Mouse (Mus musculus): ENCODE measurements around the gene Fbxw10.

The Fbxw10 gene

GRCm38 (mm10) chr11:62831906-62832305 lies 15.0 kb upstream of the Fbxw10 start:
- intact Hi-C loops (cut with DNase I), result no loop called here

- intact Hi-C loops (cut with DNase I), result no loop called here
Observed at GRCm38 (mm10) chr11:62844562-62844961, 2.3 kb upstream of the Fbxw10 start.

- intact Hi-C loops (cut with DNase I), result no loop called here
Observed at GRCm38 (mm10) chr11:62845730-62846129, 1.1 kb upstream of the Fbxw10 start.

GRCm38 (mm10) chr11:62847655-62848191 lies 854 bp downstream of the Fbxw10 start:
- intact Hi-C loops (cut with DNase I), result no loop called here

GRCm38 (mm10) chr11:62848301-62848700 lies 1.4 kb downstream of the Fbxw10 start:
- intact Hi-C loops (cut with DNase I), result no loop called here

- intact Hi-C loops (cut with DNase I), result loop anchor here (1.0 kb wide), 1 partner anchor 94 kb away; no protein-coding TSS in a partner anchor
Observed at GRCm38 (mm10) chr11:62851199-62851598, 4.3 kb downstream of the Fbxw10 start.

- intact Hi-C loops (cut with DNase I), result no loop called here
Observed at GRCm38 (mm10) chr11:62853334-62853733, 6.5 kb downstream of the Fbxw10 start.

GRCm38 (mm10) chr11:62865562-62865961 lies 18.7 kb downstream of the Fbxw10 start:
- intact Hi-C loops (cut with DNase I), result no loop called here

GRCm38 (mm10) chr11:62866685-62867084 lies 19.8 kb downstream of the Fbxw10 start:
- intact Hi-C loops (cut with DNase I), result no loop called here

- intact Hi-C loops (cut with DNase I), result no loop called here
Observed at GRCm38 (mm10) chr11:62869201-62869600, 22.3 kb downstream of the Fbxw10 start.

- intact Hi-C loops (cut with DNase I), result no loop called here
Observed at GRCm38 (mm10) chr11:62869715-62870371, 23.0 kb downstream of the Fbxw10 start.

GRCm38 (mm10) chr11:62873479-62873878 lies 26.6 kb downstream of the Fbxw10 start:
- intact Hi-C loops (cut with DNase I), result no loop called here

- intact Hi-C loops (cut with DNase I), result no loop called here
Observed at GRCm38 (mm10) chr11:62875696-62876095, 28.8 kb downstream of the Fbxw10 start.

GRCm38 (mm10) chr11:62876445-62876844 lies 29.6 kb downstream of the Fbxw10 start:
- intact Hi-C loops (cut with DNase I), result no loop called here

- intact Hi-C loops (cut with DNase I), result no loop called here
Observed at GRCm38 (mm10) chr11:62877391-62877790, 30.5 kb downstream of the Fbxw10 start.

- intact Hi-C loops (cut with DNase I), result no loop called here
Observed at GRCm38 (mm10) chr11:62878728-62879127, 31.9 kb downstream of the Fbxw10 start.

GRCm38 (mm10) chr11:62879220-62880048 lies 32.6 kb downstream of the Fbxw10 start, which contains the start of gene Tvp23b:
Gene Tvp23b (plus strand): TSS chr11:62879455.
- intact Hi-C loops (cut with DNase I), result no loop called here

- intact Hi-C loops (cut with DNase I), result no loop called here
Observed at GRCm38 (mm10) chr11:62883407-62883806, 36.5 kb downstream of the Fbxw10 start.

GRCm38 (mm10) chr11:62885323-62885722 lies 38.5 kb downstream of the Fbxw10 start:
- intact Hi-C loops (cut with DNase I), result no loop called here

GRCm38 (mm10) chr11:62890796-62891195 lies 43.9 kb downstream of the Fbxw10 start:
- intact Hi-C loops (cut with DNase I), result no loop called here

- intact Hi-C loops (cut with DNase I), result no loop called here
Observed at GRCm38 (mm10) chr11:62891763-62892162, 44.9 kb downstream of the Fbxw10 start.

GRCm38 (mm10) chr11:62901699-62902323 lies 54.9 kb downstream of the Fbxw10 start:
- intact Hi-C loops (cut with DNase I), result no loop called here
